Mouse (Mus musculus) retina, postnatal 7 days (tissue): ENCODE measurements around the gene Gabpb2.

Experiments
- DNase-seq: peaks from one replicate; pipeline ENCODE4 v3.0.0-alpha.2; 2012; ENCODE audit warnings: low read depth, low spot score

Gabpb2 gene

DNA sequence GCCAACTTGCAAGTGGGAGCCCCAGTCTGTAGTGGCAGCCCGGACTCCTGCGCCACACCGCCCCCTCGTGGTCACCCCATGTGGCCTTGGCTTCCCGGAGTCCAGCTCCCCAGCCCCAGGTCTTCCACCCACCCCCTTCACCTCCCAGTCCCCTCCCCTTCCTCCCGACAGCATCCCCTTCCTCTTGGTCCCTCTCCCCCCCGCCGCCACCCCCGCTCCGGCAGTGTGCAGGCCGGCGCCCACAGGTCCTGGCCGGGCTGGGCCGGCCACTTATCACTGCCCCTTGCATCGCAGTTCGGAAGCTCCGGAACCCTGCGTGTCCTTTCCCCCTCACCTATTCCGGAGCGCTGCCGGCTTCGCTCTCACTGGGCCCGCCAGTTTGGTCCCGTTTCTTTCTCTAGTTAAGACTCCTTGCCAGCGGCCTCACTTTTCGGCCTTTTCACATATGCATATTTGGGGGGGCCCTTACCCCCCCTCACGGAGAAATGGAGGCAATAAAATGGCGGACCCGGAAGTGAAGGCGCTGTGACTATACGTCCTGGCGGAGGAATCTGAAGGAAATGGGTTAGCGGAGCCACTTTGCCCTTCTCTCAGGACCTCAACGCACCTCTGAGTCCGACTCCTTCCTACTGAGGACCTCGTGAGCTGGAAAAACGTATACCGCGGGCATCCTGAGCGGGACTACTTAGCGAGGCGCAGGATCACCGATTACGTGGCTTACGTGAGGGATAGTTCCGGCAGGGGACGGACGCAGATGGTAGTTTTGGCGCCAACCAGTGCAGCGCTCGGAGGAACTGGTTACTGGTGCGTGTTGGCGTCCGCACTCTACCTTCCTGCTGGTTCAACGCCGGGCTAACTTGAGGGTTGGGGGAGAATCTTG lies at the start of gene Gabpb2:
TSS of gene Gabpb2 (minus strand) at position 662 of the 880 bp plus-strand sequence.
- DNase-seq: peak; percentile 84

DNA sequence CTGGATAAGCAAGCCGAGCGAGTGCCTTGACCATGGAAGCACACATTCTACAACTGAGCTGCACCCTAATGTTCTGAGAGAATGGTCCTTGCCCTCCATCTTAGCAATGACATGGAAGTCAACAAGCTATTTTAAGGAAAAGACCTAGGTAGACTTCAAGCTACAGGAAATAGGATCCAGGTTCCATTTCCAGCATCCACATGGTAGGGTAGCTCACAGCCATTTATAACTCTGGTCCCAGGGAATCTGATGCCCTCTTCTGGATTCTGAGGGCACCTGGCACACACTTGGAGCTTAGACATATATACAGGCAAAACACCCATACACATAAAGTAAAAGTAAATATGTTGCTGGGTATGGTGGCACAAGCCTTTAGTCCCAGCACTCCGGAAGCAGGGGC lies 48.3 kb upstream of the Gabpb2 start:
- no peak for DNase-seq

GRCm38 (mm10) chr3:95264724-95265123 lies 47.0 kb upstream of the Gabpb2 start:
- no peak for DNase-seq

DNA sequence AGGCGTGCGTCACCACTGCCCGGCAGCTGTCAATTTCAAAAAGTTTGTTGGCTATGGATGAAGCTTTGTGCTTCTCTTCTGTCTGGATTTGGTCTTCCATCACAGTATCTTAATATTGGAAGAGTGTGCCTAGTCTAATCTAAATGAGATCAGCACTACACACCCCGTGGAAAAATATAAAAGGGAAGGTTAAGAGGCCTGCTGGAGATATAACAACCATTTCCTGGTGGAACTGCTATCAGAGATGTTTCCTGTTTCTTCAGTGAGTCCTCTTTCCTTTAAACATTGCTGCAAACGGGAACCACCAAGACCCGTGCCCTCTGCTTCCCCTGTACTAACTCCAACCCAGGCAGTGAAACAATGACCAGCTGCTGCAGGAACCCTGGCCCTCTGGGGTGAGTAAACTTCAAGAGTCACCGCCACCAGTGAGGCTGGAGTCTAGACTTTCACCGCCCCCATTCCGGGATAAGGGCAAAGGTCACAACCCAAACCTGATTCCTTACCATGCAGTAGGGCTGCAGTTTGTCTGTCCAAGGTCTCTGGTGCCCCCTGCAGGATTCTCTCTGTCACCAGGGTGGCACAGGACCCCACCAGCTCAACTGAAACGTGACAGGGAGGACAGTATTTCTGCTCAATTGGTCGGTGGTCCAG lies 45.5 kb upstream of the Gabpb2 start:
- DNase-seq: no peak

- no peak for DNase-seq
Measured at GRCm38 (mm10) chr3:95261975-95262374, 44.3 kb upstream of the Gabpb2 start.

- DNase-seq: no peak
Measured at GRCm38 (mm10) chr3:95256931-95257330, 39.2 kb upstream of the Gabpb2 start.

DNA sequence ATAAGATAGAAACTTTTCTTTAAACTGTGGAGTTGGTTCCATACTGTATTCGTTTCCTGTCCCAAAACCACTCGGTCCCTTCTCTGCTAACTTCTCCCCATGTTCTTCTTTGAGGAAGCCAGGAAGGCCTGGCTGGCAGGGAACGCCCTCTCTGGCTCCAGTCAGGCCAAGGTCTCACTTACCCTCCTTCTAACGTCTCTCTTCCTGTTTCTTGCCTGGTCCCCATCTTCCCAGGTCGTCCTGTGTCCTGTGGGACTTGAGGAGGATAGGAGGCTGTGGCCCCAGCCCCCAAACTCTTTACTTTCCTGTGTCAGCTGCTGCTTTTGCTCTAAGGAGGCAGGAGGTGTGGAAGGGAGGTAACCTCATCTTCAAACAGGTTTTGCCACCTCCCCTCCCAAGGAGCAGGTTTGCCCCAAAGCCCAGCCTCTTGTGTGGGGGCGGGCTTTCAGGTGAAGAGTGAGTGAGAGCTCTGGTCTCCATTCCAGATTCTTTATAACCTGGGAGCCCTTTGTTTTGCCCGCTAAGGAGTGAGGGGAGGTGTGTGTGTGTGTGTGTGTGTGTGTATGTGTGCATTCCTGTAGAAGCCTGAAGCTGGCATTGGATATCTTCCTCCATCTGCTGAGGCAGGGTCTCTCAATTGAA lies 33.2 kb upstream of the Gabpb2 start, which contains the start of gene Bnipl:
TSS of gene Bnipl (minus strand) at position 411 of the 642 bp plus-strand sequence.
- no peak for DNase-seq

DNA sequence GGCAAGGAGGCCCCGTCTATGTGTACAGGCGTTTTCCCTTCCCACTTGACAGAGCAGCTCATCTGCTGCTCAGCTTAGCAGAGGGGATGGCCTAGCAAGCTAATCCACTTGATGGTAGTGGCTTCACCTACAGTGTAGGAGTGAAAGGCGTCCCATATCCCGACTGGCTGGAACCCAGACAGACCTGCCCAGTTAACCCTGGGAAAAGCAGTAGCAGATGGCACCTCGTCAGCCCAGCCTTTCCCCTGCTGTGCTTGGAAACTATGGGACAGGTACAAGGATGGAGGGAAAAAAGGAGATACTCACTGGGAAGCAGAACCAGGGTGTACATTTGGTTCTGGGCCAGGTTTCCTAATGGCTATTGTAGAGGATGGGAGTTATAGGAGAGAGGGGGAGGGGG lies 32.6 kb upstream of the Gabpb2 start:
- DNase-seq: no peak

GRCm38 (mm10) chr3:95247660-95248336 lies 30.1 kb upstream of the Gabpb2 start:
- no peak for DNase-seq

- DNase-seq: no peak
Measured at GRCm38 (mm10) chr3:95246465-95247231, 28.9 kb upstream of the Gabpb2 start.

- no peak for DNase-seq
Measured at GRCm38 (mm10) chr3:95243086-95243485, 25.4 kb upstream of the Gabpb2 start.

GRCm38 (mm10) chr3:95241498-95241897 lies 23.8 kb upstream of the Gabpb2 start, which contains the start of gene Gm128:
Gene Gm128 (minus strand): TSS chr3:95241598.
- DNase-seq: no peak

GRCm38 (mm10) chr3:95240900-95241299 lies 23.2 kb upstream of the Gabpb2 start:
- no peak for DNase-seq

DNA sequence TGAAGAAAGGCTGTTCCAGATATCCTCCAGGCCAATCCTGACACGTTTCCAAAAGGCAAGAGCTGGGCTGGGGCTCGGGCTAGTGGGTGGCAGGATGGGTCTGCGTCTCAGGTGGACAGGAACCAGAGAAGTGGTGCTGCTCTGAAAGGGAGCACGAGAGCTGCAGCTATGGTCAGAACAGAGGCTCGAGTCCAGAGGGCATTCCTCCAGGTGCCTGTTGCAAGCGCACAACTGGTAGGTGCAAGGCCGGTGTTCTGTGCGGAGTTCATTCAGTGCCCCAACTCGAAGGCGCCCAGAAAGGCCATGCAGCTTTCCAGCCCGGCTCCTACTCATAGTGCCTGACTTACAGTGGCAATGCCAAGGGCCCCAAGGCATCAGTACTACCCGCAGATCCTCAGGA lies 22.3 kb upstream of the Gabpb2 start:
- DNase-seq: no peak

DNA sequence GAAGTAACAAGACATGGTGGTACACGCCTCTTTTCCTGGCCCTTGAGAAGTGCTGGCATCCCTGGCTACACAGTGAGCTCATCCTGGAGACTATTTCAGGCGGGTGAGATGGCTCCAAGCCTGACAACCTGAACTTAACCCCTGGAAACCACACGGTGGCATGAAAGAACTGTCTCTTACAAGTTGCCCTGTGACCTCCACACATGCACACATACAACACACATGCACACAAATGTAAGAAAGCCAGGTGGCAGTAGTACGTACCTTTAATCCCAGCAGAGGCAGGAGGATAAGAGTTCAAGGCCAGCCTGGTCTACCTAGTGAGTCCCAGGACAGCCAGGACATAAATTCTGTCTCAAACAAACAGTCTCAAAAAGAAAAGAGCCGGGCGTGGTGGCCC lies 21.3 kb upstream of the Gabpb2 start:
- no peak for DNase-seq

- no peak for DNase-seq
Measured at GRCm38 (mm10) chr3:95237541-95238099, 19.9 kb upstream of the Gabpb2 start.

GRCm38 (mm10) chr3:95235386-95236301 lies 17.9 kb upstream of the Gabpb2 start:
- no peak for DNase-seq

DNA sequence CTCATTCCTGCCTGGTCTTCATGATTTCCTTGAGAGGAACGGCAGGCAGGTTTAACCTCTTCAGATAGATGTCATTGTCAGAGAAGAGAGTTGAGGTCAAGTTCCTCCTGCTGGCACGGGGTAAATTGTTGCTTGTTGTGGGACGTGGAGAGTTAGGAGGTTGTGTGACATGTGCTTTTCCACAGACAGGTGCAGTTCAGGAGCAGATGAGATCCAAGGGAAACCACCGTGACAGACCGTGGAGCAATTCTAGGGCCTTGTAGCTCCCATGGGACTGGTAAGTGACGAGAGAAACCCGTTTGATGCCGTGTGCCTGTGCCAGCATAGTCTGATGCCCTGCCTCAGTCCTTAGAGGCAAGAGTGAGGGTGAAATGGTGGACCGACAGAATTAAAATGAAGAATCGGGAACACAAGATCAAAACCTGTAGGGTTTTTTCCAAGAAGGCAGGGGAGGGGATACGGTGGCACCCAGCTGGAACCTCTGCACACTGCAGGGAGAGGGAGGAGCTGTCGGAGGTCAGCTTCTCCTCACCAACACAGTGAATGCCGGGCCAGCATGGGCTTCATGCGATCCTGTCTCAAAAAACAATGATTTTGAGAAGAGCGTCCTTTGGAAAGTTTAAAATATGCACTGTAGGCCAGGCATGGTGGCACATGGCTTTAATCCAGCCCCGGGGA lies 15.7 kb upstream of the Gabpb2 start:
- DNase-seq: no peak

DNA sequence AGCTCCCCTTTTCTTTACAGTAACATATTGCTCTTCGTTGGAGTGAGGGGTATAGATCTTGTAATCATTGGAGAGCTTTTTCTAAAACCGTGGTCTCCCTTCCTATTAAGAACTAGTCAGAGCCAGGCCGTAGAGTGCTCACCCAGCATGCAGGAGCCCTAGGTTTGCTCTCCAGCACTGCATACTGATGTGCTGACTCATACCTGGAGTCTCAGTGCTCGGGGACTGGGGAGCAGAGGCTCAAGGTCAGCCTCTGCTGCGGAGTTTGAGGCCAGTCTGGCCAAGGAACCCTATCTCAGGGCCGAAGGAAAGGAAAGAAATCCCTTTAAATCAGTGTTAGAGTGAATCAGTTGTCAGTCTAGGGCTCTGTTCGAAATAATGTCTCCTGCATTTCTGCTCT lies 15.1 kb upstream of the Gabpb2 start:
- DNase-seq: no peak
